Mouse (Mus musculus) retina, adult 2 months (tissue): ENCODE data around the gene Fam98a.

ENCODE experiments used
- DNase-seq: peaks from one replicate; pipeline ENCODE4 v3.0.0-alpha.2; 2012; ENCODE audit warnings: low read depth, low spot score

Fam98a gene

GRCm38 (mm10) chr17:75551512-75552400 is at the start of gene Fam98a:
Fam98a (minus strand) TSS chr17:75551946.
- peak; percentile 98 for DNase-seq

- DNase-seq, result no peak
Measured at GRCm38 (mm10) chr17:75598652-75599051, 46.9 kb upstream of the Fam98a start.

- DNase-seq, result no peak
Measured at GRCm38 (mm10) chr17:75582738-75583137, 31.0 kb upstream of the Fam98a start.

GRCm38 (mm10) chr17:75575608-75576007 is 23.9 kb upstream of the Fam98a start:
- no peak for DNase-seq

GRCm38 (mm10) chr17:75558041-75558440 is 6.3 kb upstream of the Fam98a start:
- DNase-seq, result no peak

GRCm38 (mm10) chr17:75557031-75557430 is 5.3 kb upstream of the Fam98a start:
- DNase-seq, result no peak

GRCm38 (mm10) chr17:75550771-75551413 is 854 bp downstream of the Fam98a start:
- DNase-seq, result no peak

GRCm38 (mm10) chr17:75544262-75544661 is 7.5 kb downstream of the Fam98a start:
- no peak for DNase-seq

GRCm38 (mm10) chr17:75543434-75543833 is 8.3 kb downstream of the Fam98a start:
- DNase-seq, result no peak

- DNase-seq, result no peak
Measured at GRCm38 (mm10) chr17:75539841-75540240, 11.9 kb downstream of the Fam98a start.

GRCm38 (mm10) chr17:75539130-75539529 is 12.6 kb downstream of the Fam98a start:
- no peak for DNase-seq

GRCm38 (mm10) chr17:75538431-75538830 is 13.3 kb downstream of the Fam98a start:
- no peak for DNase-seq

GRCm38 (mm10) chr17:75537050-75537445 is 14.7 kb downstream of the Fam98a start:
- no peak for DNase-seq

GRCm38 (mm10) chr17:75536396-75537049 is 15.2 kb downstream of the Fam98a start:
- no peak for DNase-seq

- no peak for DNase-seq
Measured at GRCm38 (mm10) chr17:75535612-75536011, 16.1 kb downstream of the Fam98a start.

- DNase-seq, result no peak
Measured at GRCm38 (mm10) chr17:75534314-75535020, 17.3 kb downstream of the Fam98a start.

GRCm38 (mm10) chr17:75532469-75532986 is 19.2 kb downstream of the Fam98a start:
- DNase-seq, result no peak

- no peak for DNase-seq
Measured at GRCm38 (mm10) chr17:75529222-75529935, 22.4 kb downstream of the Fam98a start.

- DNase-seq, result no peak
Measured at GRCm38 (mm10) chr17:75526411-75526810, 25.3 kb downstream of the Fam98a start.

- DNase-seq, result no peak
Measured at GRCm38 (mm10) chr17:75523812-75524211, 27.9 kb downstream of the Fam98a start.
